ENCODE assay signal across 9 mouse cellular contexts in genomic region chr11:55518806-55519674, GRCm38 (mm10). TPM values are rescaled to one million over a fixed set of nuclear protein-coding genes. Genes with fewer than 3 reads are reported as not detected.
DNase-seq lines count a peak whose midpoint lies in the region; ATAC-seq and TF ChIP-seq lines count a peak whose summit lies in the region.
"Had no signal": no experiment of that assay in that cellular context is flagged by ENCODE, and none has a peak within 500 bp of the region (broad histone marks: within the 10 kb centered on the region; RNA-seq: fewer than 3 reads in every experiment).

No protein-coding gene starts in this region.

- no peak overlapping the region for H3K9ac ChIP-seq in forebrain, embryonic 16.5 days (replicated peaks; ENCODE audit: low read depth, low read length)
- H3K9ac ChIP-seq in intestine, embryonic 15.5 days = no peak overlapping the region
- no peak overlapping the region for H3K9ac ChIP-seq in midbrain, embryonic 11.5 days (ENCODE audit: low read length)
- H3K9ac ChIP-seq: stomach, embryonic 15.5 days had no signal

- no peaks in the 10 kb centered on the region for H3K36me3 ChIP-seq in forebrain, embryonic 16.5 days (ENCODE audit: control insufficient read depth, insufficient read depth)
- no peaks in the 10 kb centered on the region for H3K36me3 ChIP-seq in intestine, embryonic 15.5 days
- H3K36me3 ChIP-seq in midbrain, embryonic 11.5 days (ENCODE audit: control insufficient read depth, insufficient read depth, low read length) = no peaks in the 10 kb centered on the region
- H3K36me3 ChIP-seq in small intestine, adult 2 months (ENCODE audit: control insufficient read depth, insufficient read depth, low read length) = no peaks in the 10 kb centered on the region
- H3K36me3 ChIP-seq: stomach, embryonic 15.5 days had no signal

- peak; percentile 51 for DNase-seq in gastrocnemius, adult 2 months
- DNase-seq in gastrocnemius, adult 8-10 months (ENCODE audit: low spot score in 2 of 2) = no peak
- DNase-seq in cerebellum, adult 18-20 months = peak; percentile 78 to 81
- peak; percentile 88 for DNase-seq in left cerebral cortex, postnatal 14 days (ENCODE audit: low spot score in 2 of 2)
- DNase-seq in midbrain, embryonic 11.5 days (ENCODE audit: low spot score, missing footprints) = peak; percentile 97

- H3K4me3 ChIP-seq in gastrocnemius, adult 2 months = no peak overlapping the region
- H3K4me3 ChIP-seq in forebrain, embryonic 16.5 days (replicated peaks; ENCODE audit: low read length) = no peak overlapping the region
- no peak overlapping the region for H3K4me3 ChIP-seq in intestine, embryonic 15.5 days (replicated peaks)
- no peak overlapping the region for H3K4me3 ChIP-seq in midbrain, embryonic 11.5 days (ENCODE audit: low read depth, low read length)
- no peak overlapping the region for H3K4me3 ChIP-seq in small intestine, adult 2 months (ENCODE audit: low read depth, low read length)
- H3K4me3 ChIP-seq: stomach, embryonic 15.5 days had no signal

- no peaks in the 10 kb centered on the region for H3K27me3 ChIP-seq in forebrain, embryonic 16.5 days (replicated peaks; ENCODE audit: control insufficient read depth, insufficient read depth, low read length)
- H3K27me3 ChIP-seq in intestine, embryonic 15.5 days (replicated peaks) = no peaks in the 10 kb centered on the region
- no peaks in the 10 kb centered on the region for H3K27me3 ChIP-seq in midbrain, embryonic 11.5 days (ENCODE audit: control insufficient read depth, insufficient read depth, low read length)
- H3K27me3 ChIP-seq in small intestine, adult 2 months (ENCODE audit: control insufficient read depth, insufficient read depth, low read length) = no peaks in the 10 kb centered on the region
- H3K27me3 ChIP-seq: stomach, embryonic 15.5 days had no signal

- peak; percentile 97 for TF ChIP-seq CTCF in gastrocnemius, adult 2 months (IDR thresholded peaks at IDR 0.05)
- TF ChIP-seq CTCF in small intestine, adult 2 months (IDR thresholded peaks at IDR 0.05; ENCODE audit: extremely low read depth, insufficient read length, insufficient replicate concordance, low read depth, low read length) = peak; percentile 91; the same call in 1 of the 2 replicates

- ATAC-seq in forebrain, embryonic 16.5 days = peak; percentile 85
- peak; percentile 47 for ATAC-seq in intestine, embryonic 15.5 days
- peak; percentile 63; the same call in 1 of the 2 replicates for ATAC-seq in midbrain, embryonic 11.5 days (ENCODE audit: low FRiP score)

- no peak for TF ChIP-seq POLR2A in small intestine, adult 2 months (IDR thresholded peaks at IDR 0.05; ENCODE audit: low read depth, low read length)

- H3K9me3 ChIP-seq in forebrain, embryonic 16.5 days (ENCODE audit: control insufficient read depth, low read length) = no peaks in the 10 kb centered on the region
- no peaks in the 10 kb centered on the region for H3K9me3 ChIP-seq in intestine, embryonic 15.5 days
- no peaks in the 10 kb centered on the region for H3K9me3 ChIP-seq in midbrain, embryonic 11.5 days (ENCODE audit: control insufficient read depth, low read length)
- H3K9me3 ChIP-seq: stomach, embryonic 15.5 days had no signal

- WGBS in forebrain, embryonic 16.5 days = 8% methylated on average over 9 of the region's 9 CpGs
- WGBS in intestine, embryonic 15.5 days = 4% methylated on average over 9 of the region's 9 CpGs
- WGBS in midbrain, embryonic 11.5 days = 8% methylated on average over 9 of the region's 9 CpGs
- 8% methylated on average over 9 of the region's 9 CpGs for WGBS in small intestine, adult 2 months

- no peak overlapping the region for H3K27ac ChIP-seq in gastrocnemius, adult 2 months
- H3K27ac ChIP-seq in forebrain, embryonic 16.5 days (ENCODE audit: low read length) = no peak overlapping the region
- H3K27ac ChIP-seq in intestine, embryonic 15.5 days = no peak overlapping the region
- no peak overlapping the region for H3K27ac ChIP-seq in midbrain, embryonic 11.5 days (ENCODE audit: low read depth, low read length)
- no peak overlapping the region for H3K27ac ChIP-seq in small intestine, adult 2 months (ENCODE audit: insufficient read depth, low read depth, low read length)
- H3K27ac ChIP-seq: stomach, embryonic 15.5 days had no signal

- intact Hi-C loops in gastrocnemius, adult 2 months (cut with DNase I) = loop anchor here (2.0 to 5.0 kb wide), 2 partner anchors 463 to 588 kb away; no protein-coding TSS in a partner anchor
- intact Hi-C loops in left cerebral cortex, postnatal 14 days (cut with DNase I) = loop anchor here (2.0 to 10.0 kb wide), 4 partner anchors 266 to 590 kb away; no protein-coding TSS in a partner anchor

- no peak overlapping the region for H3K4me2 ChIP-seq in forebrain, embryonic 16.5 days (ENCODE audit: low read length)
- H3K4me2 ChIP-seq in intestine, embryonic 15.5 days (replicated peaks) = 0 out of 2 replicates have a peak overlapping the region, but pooled peaks have one; percentile 14
- no peak overlapping the region for H3K4me2 ChIP-seq in midbrain, embryonic 11.5 days
- H3K4me2 ChIP-seq: stomach, embryonic 15.5 days had no signal

- H3K4me1 ChIP-seq in forebrain, embryonic 16.5 days (replicated peaks; ENCODE audit: control insufficient read depth, insufficient read depth, low read length) = no peaks in the 10 kb centered on the region
- H3K4me1 ChIP-seq in intestine, embryonic 15.5 days (replicated peaks) = no peaks in the 10 kb centered on the region
- H3K4me1 ChIP-seq in midbrain, embryonic 11.5 days (ENCODE audit: control insufficient read depth, insufficient read depth, low read length) = no peaks in the 10 kb centered on the region
- no peaks in the 10 kb centered on the region for H3K4me1 ChIP-seq in small intestine, adult 2 months (ENCODE audit: control insufficient read depth, insufficient read depth, insufficient read length, low read length)
- H3K4me1 ChIP-seq: stomach, embryonic 15.5 days had no signal

RNA-seq across cellular contexts. Expression of gene G3bp1, which starts 49.6 kb away (rescaled TPM):
- 10 to 100 TPM; 52.5 to 55.5 TPM for total RNA-seq in gastrocnemius, adult 2 months (2021)
- 10 to 100 TPM; 57.3 to 63.3 (median 62.0) TPM for total RNA-seq in gastrocnemius, adult 8-10 months (2022)
- polyA plus RNA-seq in forebrain, embryonic 16.5 days (2015; fragmentation: Nextera tagmentation; extraction: Ambion mirVana) = 144 and 158 TPM in 2 replicates
- polyA plus RNA-seq in intestine, embryonic 15.5 days (2015; fragmentation: Nextera tagmentation; extraction: Ambion mirVana) = 163 and 179 TPM in 2 replicates
- 10 to 100 TPM; 38.1 to 38.8 TPM for total RNA-seq in left cerebral cortex, postnatal 14 days (2021)
- polyA plus RNA-seq in midbrain, embryonic 11.5 days (2014; fragmentation: Nextera tagmentation; extraction: Ambion mirVana) = 241 and 244 TPM in 2 replicates
- 5.9 and 10.4 TPM in 2 replicates for polyA plus RNA-seq in small intestine, adult 2 months (2012; rRNA removed)

RNA-seq across cellular contexts. Expression of gene Atox1, which starts 58.0 kb away (rescaled TPM):
- total RNA-seq in gastrocnemius, adult 2 months (2021) = 10 to 100 TPM; 41.3 to 45.4 TPM
- 10 to 100 TPM; 42.0 to 46.5 (median 45.9) TPM for total RNA-seq in gastrocnemius, adult 8-10 months (2022)
- polyA plus RNA-seq in forebrain, embryonic 16.5 days (2015; fragmentation: Nextera tagmentation; extraction: Ambion mirVana) = 218 and 221 TPM in 2 replicates
- polyA plus RNA-seq in intestine, embryonic 15.5 days (2015; fragmentation: Nextera tagmentation; extraction: Ambion mirVana) = 370 and 402 TPM in 2 replicates
- total RNA-seq in left cerebral cortex, postnatal 14 days (2021) = 100 to 1,000 TPM; 123 to 140 TPM
- polyA plus RNA-seq in midbrain, embryonic 11.5 days (2014; fragmentation: Nextera tagmentation; extraction: Ambion mirVana) = 217 and 224 TPM in 2 replicates
- polyA plus RNA-seq in small intestine, adult 2 months (2012; rRNA removed) = 318 and 485 TPM in 2 replicates

Comparison
In these comparisons a context has a peak if more than half of its experiments do, and no peak if none do; other contexts are left out.
1. DNase-seq: peak in gastrocnemius, adult 2 months (single experiment), cerebellum, adult 18-20 months (2 of 2), left cerebral cortex, postnatal 14 days (2 of 2) and midbrain, embryonic 11.5 days (single experiment); none in gastrocnemius, adult 8-10 months (0 of 2).
2. RNA of gene G3bp1, which starts 49.6 kb away (polyA plus RNA-seq): 241 to 244 TPM in midbrain, embryonic 11.5 days, 163 to 179 TPM in intestine, embryonic 15.5 days and 144 to 158 TPM in forebrain, embryonic 16.5 days; 5.9 to 10.4 TPM in small intestine, adult 2 months; every median in the first group is over 10 times any median in the second.
3. Peak in every context shown above with its lines, with median percentiles within 50 percentile points of each other: ATAC-seq.